Mouse (Mus musculus): ENCODE data around the gene Tsc22d3. TPM values are rescaled to one million over a fixed set of nuclear protein-coding genes. Genes with fewer than 3 reads are reported as not detected.

The Tsc22d3 gene
- total and polyA plus RNA-seq, 2 experiments from 2014 or later: 92.2 to 114 TPM

DNA sequence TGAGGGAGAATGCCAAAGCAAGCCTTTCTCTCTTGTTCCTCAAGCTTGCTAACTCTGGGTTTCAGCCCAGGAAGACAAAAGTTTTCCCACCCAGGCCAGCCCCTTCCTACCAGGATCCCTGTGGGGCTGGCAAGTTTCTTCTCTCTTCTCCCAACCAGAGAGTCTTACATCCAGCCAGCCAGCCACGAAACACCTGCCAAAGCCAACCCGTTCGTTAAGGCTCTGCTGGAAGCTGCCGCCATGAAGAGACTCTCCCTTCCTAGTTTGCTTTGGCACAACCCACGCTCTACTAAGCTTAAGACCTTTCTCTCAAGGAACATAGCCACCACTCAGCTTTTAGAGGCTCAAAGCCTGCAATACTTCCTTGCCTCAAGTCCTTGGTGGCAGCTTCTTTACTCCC, 11.9 kb downstream of the Tsc22d3 start:
- Histone ChIP-seq H3K9ac (no peak overlapping the region), H3K4me2 (ENCODE audit: low read depth) (no peak overlapping the region), H3K9me3 (ENCODE audit: low read length) (no peaks in the 10 kb centered on the region), H3K4me1 (ENCODE audit: insufficient read depth) (no peaks in the 10 kb centered on the region), H3K36me3 (ENCODE audit: insufficient read depth) (no peaks in the 10 kb centered on the region), H3K4me3 (ENCODE audit: low read depth, low read length) (no peak overlapping the region), H3K27ac (ENCODE audit: low read depth, low read length) (no peak overlapping the region), H3K27me3 (ENCODE audit: insufficient read depth, low read length) (peaks cover 8% of the 10 kb centered on the region; the same call in 1 of the 2 replicates)
- 65% methylated on average over 5 of the region's 5 CpGs for WGBS
- TF ChIP-seq CTCF (IDR thresholded peaks at IDR 0.05; ENCODE audit: low read depth): no peak
- ATAC-seq (no peak), DNase-seq (no peak)

GRCm38 (mm10) chrX:140580416-140580815, 20.0 kb downstream of the Tsc22d3 start:
- no peaks in the 10 kb centered on the region for H3K36me3 ChIP-seq (ENCODE audit: insufficient read depth)
- peaks cover 14% of the 10 kb centered on the region; the same call in 1 of the 2 replicates for H3K27me3 ChIP-seq (ENCODE audit: insufficient read depth, low read length)
- 76% methylated on average over 3 of the region's 3 CpGs for WGBS

GRCm38 (mm10) chrX:140575636-140576035, 24.8 kb downstream of the Tsc22d3 start:
- no peak for DNase-seq
- no peak overlapping the region for H3K4me2 ChIP-seq (ENCODE audit: low read depth)
- H3K9ac ChIP-seq: no peak overlapping the region
- H3K27me3 ChIP-seq (ENCODE audit: insufficient read depth, low read length): peaks cover 13% of the 10 kb centered on the region; the same call in 1 of the 2 replicates
- ATAC-seq: no peak
- no peaks in the 10 kb centered on the region for H3K36me3 ChIP-seq (ENCODE audit: insufficient read depth)
- H3K4me1 ChIP-seq (ENCODE audit: insufficient read depth): no peaks in the 10 kb centered on the region
- 93% methylated on average over 3 of the region's 3 CpGs for WGBS
- no peak for TF ChIP-seq CTCF (IDR thresholded peaks at IDR 0.05; ENCODE audit: low read depth)
- no peak overlapping the region for H3K4me3 ChIP-seq (ENCODE audit: low read depth, low read length)
- H3K9me3 ChIP-seq (ENCODE audit: low read length): no peaks in the 10 kb centered on the region
- no peak overlapping the region for H3K27ac ChIP-seq (ENCODE audit: low read depth, low read length)

More at GRCm38 (mm10) chrX:140580416-140580815, 20.0 kb downstream of the Tsc22d3 start:
- H3K4me2 ChIP-seq (ENCODE audit: low read depth): no peak overlapping the region
- H3K9ac ChIP-seq: no peak overlapping the region
- DNase-seq (no peak), ATAC-seq (no peak)
- H3K9me3 ChIP-seq (ENCODE audit: low read length): no peaks in the 10 kb centered on the region
- H3K4me1 ChIP-seq (ENCODE audit: insufficient read depth): no peaks in the 10 kb centered on the region
- no peak overlapping the region for H3K27ac ChIP-seq (ENCODE audit: low read depth, low read length)
- no peak overlapping the region for H3K4me3 ChIP-seq (ENCODE audit: low read depth, low read length)
- TF ChIP-seq CTCF (IDR thresholded peaks at IDR 0.05; ENCODE audit: low read depth): no peak

- Histone ChIP-seq H3K4me1 (ENCODE audit: insufficient read depth) (no peaks in the 10 kb centered on the region), H3K4me2 (ENCODE audit: low read depth) (no peak overlapping the region), H3K9me3 (ENCODE audit: low read length) (no peaks in the 10 kb centered on the region), H3K4me3 (ENCODE audit: low read depth, low read length) (no peak overlapping the region), H3K27ac (ENCODE audit: low read depth, low read length) (no peak overlapping the region), H3K36me3 (ENCODE audit: insufficient read depth) (no peaks in the 10 kb centered on the region), H3K9ac (no peak overlapping the region), H3K27me3 (ENCODE audit: insufficient read depth, low read length) (peaks cover 13% of the 10 kb centered on the region; the same call in 1 of the 2 replicates)
- no peak for DNase-seq
- TF ChIP-seq CTCF (IDR thresholded peaks at IDR 0.05; ENCODE audit: low read depth): no peak
- no peak for ATAC-seq
- WGBS: 63% methylated on average over 1 of the region's 1 CpGs
Measured at GRCm38 (mm10) chrX:140575200-140575599, 25.3 kb downstream of the Tsc22d3 start.

GRCm38 (mm10) chrX:140572702-140573338, 27.6 kb downstream of the Tsc22d3 start:
- Histone ChIP-seq H3K4me3 (ENCODE audit: low read depth, low read length) (no peak overlapping the region), H3K9me3 (ENCODE audit: low read length) (no peaks in the 10 kb centered on the region), H3K9ac (no peak overlapping the region), H3K36me3 (ENCODE audit: insufficient read depth) (no peaks in the 10 kb centered on the region), H3K4me1 (ENCODE audit: insufficient read depth) (no peaks in the 10 kb centered on the region), H3K27me3 (ENCODE audit: insufficient read depth, low read length) (peaks cover 18% of the 10 kb centered on the region; the same call in 1 of the 2 replicates), H3K4me2 (ENCODE audit: low read depth) (no peak overlapping the region), H3K27ac (ENCODE audit: low read depth, low read length) (no peak overlapping the region)
- DNase-seq: no peak
- peak; percentile 16; the same call in 1 of the 2 replicates for ATAC-seq
- 18% methylated on average over 2 of the region's 2 CpGs for WGBS
- TF ChIP-seq CTCF (IDR thresholded peaks at IDR 0.05; ENCODE audit: low read depth): no peak

DNA sequence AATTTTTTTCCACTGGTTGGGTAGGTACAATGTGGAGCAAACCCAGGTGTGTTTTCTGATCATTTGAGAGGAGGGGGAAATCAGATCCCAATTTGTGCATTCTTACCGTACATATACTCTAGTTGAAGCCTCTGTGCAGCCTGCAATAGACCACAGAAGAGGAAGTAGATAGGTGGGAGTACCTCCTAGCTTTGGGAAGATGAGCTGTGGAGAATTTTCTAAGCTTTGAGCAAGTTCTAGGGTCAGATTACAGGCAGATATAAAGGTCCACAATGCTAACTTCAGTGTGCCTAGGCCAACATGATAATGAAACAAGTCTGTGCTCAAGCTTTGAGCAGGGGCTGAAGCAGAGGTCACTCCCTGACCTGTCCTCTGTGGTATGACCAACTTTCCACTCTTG, 30.9 kb downstream of the Tsc22d3 start:
- Histone ChIP-seq H3K27me3 (ENCODE audit: insufficient read depth, low read length) (peaks cover 10% of the 10 kb centered on the region; the same call in 1 of the 2 replicates), H3K4me1 (ENCODE audit: insufficient read depth) (no peaks in the 10 kb centered on the region), H3K36me3 (ENCODE audit: insufficient read depth) (no peaks in the 10 kb centered on the region), H3K4me2 (ENCODE audit: low read depth) (no peak overlapping the region), H3K9ac (no peak overlapping the region), H3K27ac (ENCODE audit: low read depth, low read length) (no peak overlapping the region), H3K9me3 (ENCODE audit: low read length) (no peaks in the 10 kb centered on the region), H3K4me3 (ENCODE audit: low read depth, low read length) (no peak overlapping the region)
- ATAC-seq (no peak), DNase-seq (no peak)
- TF ChIP-seq CTCF (IDR thresholded peaks at IDR 0.05; ENCODE audit: low read depth): no peak
- WGBS: 83% methylated on average over 1 of the region's 1 CpGs

- no peak overlapping the region for H3K4me2 ChIP-seq (ENCODE audit: low read depth)
- WGBS: 55% methylated on average over 1 of the region's 1 CpGs
- no peak overlapping the region for H3K4me3 ChIP-seq (ENCODE audit: low read depth, low read length)
- H3K9me3 ChIP-seq (ENCODE audit: low read length): no peaks in the 10 kb centered on the region
- no peak overlapping the region for H3K27ac ChIP-seq (ENCODE audit: low read depth, low read length)
- DNase-seq (no peak), ATAC-seq (no peak)
- H3K27me3 ChIP-seq (ENCODE audit: insufficient read depth, low read length): peaks cover 5% of the 10 kb centered on the region; the same call in 1 of the 2 replicates
- no peaks in the 10 kb centered on the region for H3K4me1 ChIP-seq (ENCODE audit: insufficient read depth)
- no peaks in the 10 kb centered on the region for H3K36me3 ChIP-seq (ENCODE audit: insufficient read depth)
- no peak overlapping the region for H3K9ac ChIP-seq
- TF ChIP-seq CTCF (IDR thresholded peaks at IDR 0.05; ENCODE audit: low read depth): no peak
Measured at GRCm38 (mm10) chrX:140567711-140568407, 32.6 kb downstream of the Tsc22d3 start.

Measured in forebrain, postnatal 0 days (tissue).